Mouse (Mus musculus) CD4-positive, CD25-positive, alpha-beta regulatory T cell (primary cell): ENCODE data around the gene Itln1. TPM values are rescaled to one million over a fixed set of nuclear protein-coding genes. Genes with fewer than 3 reads are reported as not detected.

Experiments used
- polyA plus RNA-seq: library from polyadenylated mRNA; unstranded; fragments of 100-300 nt; shearing (Covaris generic); gene quantifications from one replicate; pipeline ENCODE4 v1.2.1, GENCODE M21; 2017

The Itln1 gene
- polyA plus RNA-seq: not detected

DNA sequence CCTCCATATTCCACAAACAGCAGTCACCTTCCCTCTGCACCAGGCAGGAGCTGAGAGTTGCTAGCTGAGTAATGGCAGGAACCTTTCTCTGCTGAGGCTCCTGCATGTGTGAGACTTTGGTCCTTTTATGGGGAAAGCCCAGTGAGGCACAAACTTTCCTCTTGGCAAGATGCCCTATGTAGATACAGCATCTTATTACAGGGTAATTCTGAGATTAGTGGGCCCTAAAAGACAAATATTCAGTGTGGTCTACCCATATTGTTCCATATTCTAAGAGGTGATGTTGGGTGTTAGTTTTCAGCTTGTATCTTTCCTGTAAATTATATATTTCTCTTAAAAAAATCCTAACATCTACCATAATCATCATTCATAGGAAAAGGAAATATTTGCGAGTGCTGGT is at the start of gene Itln1:
Itln1 (minus strand) TSS at position 101 of the 400 bp plus-strand sequence.

GRCm38 (mm10) chr1:171558898-171559297 is 23.8 kb upstream of the Itln1 start, which contains the start of gene Cd244a:
Cd244a (plus strand) TSS chr1:171559193.

GRCm38 (mm10) chr1:171503250-171503591 is 31.9 kb downstream of the Itln1 start, which contains the start of gene Alyref2:
Alyref2 (plus strand) TSS chr1:171503478.

Other genes with a start within 250 kb of the Itln1 start
- gene Usp21, start 247.3 kb downstream of the Itln1 start, polyA plus RNA-seq: 61.2 TPM
- gene Ufc1, start 240.3 kb downstream of the Itln1 start, polyA plus RNA-seq: 54.1 TPM
- gene Dedd, start 206.1 kb downstream of the Itln1 start, polyA plus RNA-seq: 45.6 TPM
- gene Nit1, start 189.6 kb downstream of the Itln1 start, polyA plus RNA-seq: 48.6 TPM
- gene Pfdn2, start 189.6 kb downstream of the Itln1 start, polyA plus RNA-seq: 93.6 TPM
- 0.29 TPM for gene Klhdc9, start 174.5 kb downstream of the Itln1 start, polyA plus RNA-seq
- 0.07 TPM for gene Nectin4, start 165.2 kb downstream of the Itln1 start, polyA plus RNA-seq
- 190 TPM for gene Arhgap30, start 146.3 kb downstream of the Itln1 start, polyA plus RNA-seq
- gene Usf1, start 124.0 kb downstream of the Itln1 start, polyA plus RNA-seq: 75.0 TPM
- 3.2 TPM for gene Tstd1, start 116.4 kb downstream of the Itln1 start, polyA plus RNA-seq
- gene F11r, start 97.8 kb downstream of the Itln1 start, polyA plus RNA-seq: 0.26 TPM
- 11.0 TPM for gene Alyref2, start 31.8 kb downstream of the Itln1 start, polyA plus RNA-seq
- 0.56 TPM for gene Cd244a, start 23.9 kb upstream of the Itln1 start, polyA plus RNA-seq
- gene Ly9, start 72.1 kb upstream of the Itln1 start, polyA plus RNA-seq: 153 TPM
- 8.5 TPM for gene Slamf7, start 117.7 kb upstream of the Itln1 start, polyA plus RNA-seq
- gene Cd48, start 146.7 kb upstream of the Itln1 start, polyA plus RNA-seq: 403 TPM
- gene Slamf1, start 231.8 kb upstream of the Itln1 start, polyA plus RNA-seq: 76.0 TPM